Comparison of ENCODE assay signal across 8 mouse cellular contexts in genomic region chr7:139684553-139684929, GRCm38 (mm10). TPM values are rescaled to one million over a fixed set of nuclear protein-coding genes. Genes with fewer than 3 reads are reported as not detected.
DNase-seq lines count a peak whose midpoint lies in the region; ATAC-seq and TF ChIP-seq lines count a peak whose summit lies in the region.

No protein-coding gene starts in this region.

- peaks cover 9 to 25% of the 10 kb centered on the region in 2 experiments for H3K4me1 ChIP-seq in CH12.LX (ENCODE audit: control insufficient read depth in 1 of 2, insufficient read depth in 2 of 2)
- H3K4me1 ChIP-seq in forebrain, embryonic 12.5 days: peaks cover 17% of the 10 kb centered on the region
- H3K4me1 ChIP-seq in liver, postnatal 0 days (ENCODE audit: insufficient read depth): peaks cover 8% of the 10 kb centered on the region
- peaks cover 5% of the 10 kb centered on the region; the same call in 1 of the 2 replicates for H3K4me1 ChIP-seq in neural tube, embryonic 14.5 days (ENCODE audit: control insufficient read depth, insufficient read depth, low read length)

- peaks cover 0 to 3% of the 10 kb centered on the region in 2 experiments for H3K36me3 ChIP-seq in CH12.LX (replicated peaks in 1 of 2; ENCODE audit: control insufficient read depth in 1 of 2, insufficient read depth in 1 of 2, low read length in 1 of 2)
- no peaks in the 10 kb centered on the region for H3K36me3 ChIP-seq in forebrain, embryonic 12.5 days (replicated peaks)
- no peaks in the 10 kb centered on the region for H3K36me3 ChIP-seq in liver, postnatal 0 days (replicated peaks; ENCODE audit: insufficient read depth, low read length)
- no peaks in the 10 kb centered on the region for H3K36me3 ChIP-seq in neural tube, embryonic 14.5 days (ENCODE audit: control insufficient read depth, insufficient read depth, low read length)

- peak; percentile 33; the same call in 1 of the 2 replicates for TF ChIP-seq EP300 in CH12.LX (IDR thresholded peaks at IDR 0.05; ENCODE audit: low read length)
- TF ChIP-seq EP300 in liver, postnatal 0 days (IDR thresholded peaks at IDR 0.05; ENCODE audit: low read depth): no peak

- peak; percentile 61 to 92 for TF ChIP-seq CTCF in CH12.LX (conservative IDR thresholded peaks at IDR 0.05 in 1 of 2, IDR thresholded peaks at IDR 0.05 in 1 of 2; ENCODE audit: low read depth in 2 of 2, low read length in 2 of 2)
- peak; percentile 87 for TF ChIP-seq CTCF in liver, postnatal 0 days (IDR thresholded peaks at IDR 0.05; ENCODE audit: low read depth)

- H3K27ac ChIP-seq in CH12.LX (ENCODE audit: insufficient read depth, low read depth): peak overlapping the region; percentile 57; the same call in 1 of the 2 replicates
- H3K27ac ChIP-seq in forebrain, embryonic 12.5 days: peak overlapping the region; percentile 53; the same call in 1 of the 2 replicates
- H3K27ac ChIP-seq in liver, postnatal 0 days (ENCODE audit: low read depth): no peak overlapping the region
- peak overlapping the region; percentile 56 for H3K27ac ChIP-seq in neural tube, embryonic 14.5 days (ENCODE audit: low read depth, low read length)

- peak overlapping the region; percentile 59 for H3K9ac ChIP-seq in CH12.LX (ENCODE audit: insufficient read depth, low read depth)
- H3K9ac ChIP-seq in forebrain, embryonic 12.5 days: peak overlapping the region; percentile 63
- no peak overlapping the region for H3K9ac ChIP-seq in liver, postnatal 0 days (replicated peaks)
- H3K9ac ChIP-seq in neural tube, embryonic 14.5 days (replicated peaks; ENCODE audit: low read depth, low read length): peak overlapping the region; percentile 51

- peak; percentile 60 for TF ChIP-seq POLR2A in CH12.LX (IDR thresholded peaks at IDR 0.05; ENCODE audit: low read depth, low read length)

- H3K27me3 ChIP-seq in CH12.LX (replicated peaks): no peaks in the 10 kb centered on the region
- peaks cover 26% of the 10 kb centered on the region for H3K27me3 ChIP-seq in forebrain, embryonic 12.5 days
- H3K27me3 ChIP-seq in liver, postnatal 0 days (ENCODE audit: insufficient read depth, low read length): peaks cover 6% of the 10 kb centered on the region; the same call in 1 of the 2 replicates
- no peaks in the 10 kb centered on the region for H3K27me3 ChIP-seq in neural tube, embryonic 14.5 days (ENCODE audit: control insufficient read depth, insufficient read depth, low read length)

- WGBS in forebrain, embryonic 12.5 days: 0% methylated on average over 14 of the region's 14 CpGs
- under 1% methylated on average over 14 of the region's 14 CpGs for WGBS in large intestine, adult 2 months
- WGBS in liver, postnatal 0 days (ENCODE audit: insufficient replicate concordance): under 1% methylated on average over 14 of the region's 14 CpGs
- WGBS in neural tube, embryonic 14.5 days: 1% methylated on average over 14 of the region's 14 CpGs

- H3K9me3 ChIP-seq in CH12.LX (replicated peaks; ENCODE audit: low read length): no peaks in the 10 kb centered on the region
- no peaks in the 10 kb centered on the region for H3K9me3 ChIP-seq in forebrain, embryonic 12.5 days
- H3K9me3 ChIP-seq in liver, postnatal 0 days (ENCODE audit: low read length): no peaks in the 10 kb centered on the region
- no peaks in the 10 kb centered on the region for H3K9me3 ChIP-seq in neural tube, embryonic 14.5 days (ENCODE audit: control insufficient read depth, low read length)

- H3K4me3 ChIP-seq in CH12.LX (replicated peaks in 1 of 3; ENCODE audit: low read depth in 2 of 3, low read length in 2 of 3, poor library complexity in 1 of 3): peak overlapping the region; percentile 63 to 83 (median 71)
- peak overlapping the region; percentile 60 for H3K4me3 ChIP-seq in forebrain, embryonic 12.5 days (replicated peaks)
- H3K4me3 ChIP-seq in liver, postnatal 0 days (ENCODE audit: low read depth, low read length): peak overlapping the region; percentile 32
- peak overlapping the region; percentile 42 for H3K4me3 ChIP-seq in neural tube, embryonic 14.5 days (ENCODE audit: low read depth, low read length)

- peak; percentile 98 for DNase-seq in CH12.LX (ENCODE audit: extremely low read depth)
- peak; percentile 92 for DNase-seq in c-Kit-positive CD71-positive TER-119-negative erythroid progenitor cells, embryonic 14.5 days (ENCODE audit: low read depth)
- DNase-seq in heart, postnatal 10 days: peak; percentile 92 to 95
- DNase-seq in large intestine, adult 2 months (ENCODE audit: low read depth, low spot score): peak; percentile 84
- DNase-seq in liver, postnatal 0 days: peak; percentile 88
- DNase-seq in testis, postnatal 10 days (ENCODE audit: low spot score): peak; percentile 96

- H3K79me2 ChIP-seq in CH12.LX (replicated peaks; ENCODE audit: control insufficient read depth, extremely low read depth, insufficient read depth, poor library complexity, severe bottlenecking): no peaks in the 10 kb centered on the region

- ATAC-seq in forebrain, embryonic 12.5 days (ENCODE audit: low FRiP score): peak; percentile 79
- ATAC-seq in liver, postnatal 0 days: peak; percentile 83
- ATAC-seq in neural tube, embryonic 14.5 days (ENCODE audit: low read depth): peak; percentile 90

- TF ChIP-seq RAD21 in CH12.LX (IDR thresholded peaks at IDR 0.05; ENCODE audit: low read depth, low read length): peak; percentile 52

- peak overlapping the region; percentile 72 for H3K4me2 ChIP-seq in CH12.LX (ENCODE audit: insufficient read depth, low read depth, poor library complexity, severe bottlenecking)
- H3K4me2 ChIP-seq in forebrain, embryonic 12.5 days: peak overlapping the region; percentile 93
- H3K4me2 ChIP-seq in liver, postnatal 0 days (ENCODE audit: low read depth, low read length): peak overlapping the region; percentile 76
- peak overlapping the region; percentile 94 for H3K4me2 ChIP-seq in neural tube, embryonic 14.5 days (ENCODE audit: low read depth, low read length)

- in situ Hi-C loops in CH12.LX (cut with MboI; ENCODE audit: low pct_ligation_motif_present, low pct_unique_long_range_greater_than_20kb, low sequenced_read_pairs): no loop called here

- intact Hi-C loops in heart, postnatal 10 days (cut with DNase I): loop anchor here (1.0 kb wide), 1 partner anchor 36 kb away; no protein-coding TSS in a partner anchor

- dilution Hi-C loops in CH12.LX (cut with MboI; ENCODE audit: extremely low pct_ligation_motif_present, extremely low pct_unique_long_range_greater_than_20kb, low sequenced_read_pairs): no loop called here

TF ChIP-seq in CH12.LX, 34 proteins besides CTCF, POLR2A, EP300 and RAD21 (continues in another document):
- TF ChIP-seq ZMIZ1 (IDR thresholded peaks at IDR 0.05; ENCODE audit: low read depth, low read length) (peak; percentile 61; the same call in 1 of the 2 replicates), HCFC1 (IDR thresholded peaks at IDR 0.05; ENCODE audit: low read depth, low read length) (peak; percentile 61), ETS1 (conservative IDR thresholded peaks at IDR 0.05; ENCODE audit: low read depth, low read length) (peak; percentile 37; the same call in 1 of the 2 replicates), BHLHE40 (IDR thresholded peaks at IDR 0.05; ENCODE audit: low read depth, low read length) (peak; percentile 49; the same call in 1 of the 2 replicates), E2F4 (IDR thresholded peaks at IDR 0.05; ENCODE audit: insufficient replicate concordance, low read depth, low read length) (no peak), CHD2 (IDR thresholded peaks at IDR 0.05; ENCODE audit: low read length) (no peak), SIN3A (IDR thresholded peaks at IDR 0.05; ENCODE audit: low read length) (peak; percentile 71), MAX (IDR thresholded peaks at IDR 0.05; ENCODE audit: low read length) (peak; percentile 71), GABPA (IDR thresholded peaks at IDR 0.05; ENCODE audit: insufficient replicate concordance, low read depth, low read length) (no peak), JUN (IDR thresholded peaks at IDR 0.05; ENCODE audit: insufficient read depth, low read depth, low read length) (no peak; the same call in 1 of the 2 replicates), SMC3 (IDR thresholded peaks at IDR 0.05; ENCODE audit: low read depth, low read length) (peak; percentile 78), MEF2A (IDR thresholded peaks at IDR 0.05; ENCODE audit: borderline replicate concordance, low read depth, low read length) (no peak), ELF1 (IDR thresholded peaks at IDR 0.05; ENCODE audit: low read depth, low read length) (peak; percentile 69), MYC (IDR thresholded peaks at IDR 0.05; ENCODE audit: low read depth, low read length) (peak; percentile 86), MAFK (IDR thresholded peaks at IDR 0.05; ENCODE audit: insufficient replicate concordance, low read length) (peak; percentile 44; the same call in 1 of the 2 replicates), JUND (conservative IDR thresholded peaks at IDR 0.05; ENCODE audit: low read depth, low read length) (peak; percentile 77), MXI1 (IDR thresholded peaks at IDR 0.05; ENCODE audit: low read depth, low read length) (peak; percentile 73; the same call in 1 of the 2 replicates), ZKSCAN1 (IDR thresholded peaks at IDR 0.05; ENCODE audit: borderline replicate concordance, low read depth, low read length) (no peak), NELFE (IDR thresholded peaks at IDR 0.05; ENCODE audit: low read depth, low read length) (peak; percentile 61), ZNF384 (IDR thresholded peaks at IDR 0.05; ENCODE audit: low read depth, low read length) (peak; percentile 44; the same call in 1 of the 2 replicates), MAZ (IDR thresholded peaks at IDR 0.05; ENCODE audit: low read depth, low read length) (peak; percentile 51; the same call in 1 of the 2 replicates), UBTF (IDR thresholded peaks at IDR 0.05; ENCODE audit: low read depth, low read length) (no peak), IRF4 (IDR thresholded peaks at IDR 0.05; ENCODE audit: low read depth, low read length) (peak; percentile 60; the same call in 1 of the 2 replicates), TCF12 (IDR thresholded peaks at IDR 0.05; ENCODE audit: low read depth, low read length) (peak; percentile 42; the same call in 1 of the 2 replicates), CHD1 (IDR thresholded peaks at IDR 0.05; ENCODE audit: low read depth, low read length) (no peak), USF2 (conservative IDR thresholded peaks at IDR 0.05; ENCODE audit: low read depth, low read length) (no peak)

RNA-seq across cellular contexts. Expression of gene Cfap46, which starts 0.9 kb away (rescaled TPM):
- total RNA-seq in CH12.LX (2012; rRNA removed): 0.04 and 0.13 TPM in 2 replicates
- total RNA-seq in CH12.LX (2014; rRNA removed): 0.11 TPM in 1 of 2 replicates, not detected in the other
- polyA plus RNA-seq in CH12.LX (2012; ENCODE audit: insufficient read length, low read depth): 0.11 and 0.29 TPM in 2 replicates
- 0.57 and 0.81 TPM in 2 replicates for polyA plus RNA-seq in forebrain, embryonic 12.5 days (2016; fragmentation: Nextera tagmentation; extraction: Ambion mirVana)
- total RNA-seq in heart, postnatal 10 days (2021): under 1 TPM in 1 of 2 experiments, not detected in 1; 0.31 TPM
- 0.05 TPM in 1 of 2 replicates, not detected in the other for polyA plus RNA-seq in large intestine, adult 2 months (2012; rRNA removed)
- not detected in 2 replicates for polyA plus RNA-seq in liver, postnatal 0 days (2015; fragmentation: Nextera tagmentation; extraction: Ambion mirVana)
- polyA plus RNA-seq in neural tube, embryonic 14.5 days (2014; fragmentation: Nextera tagmentation; extraction: Ambion mirVana): 1.4 and 2.9 TPM in 2 replicates
